Mouse (Mus musculus) urinary bladder, postnatal 0 days (tissue): ENCODE data around the gene Cnrip1. TPM values are rescaled to one million over a fixed set of nuclear protein-coding genes. Genes with fewer than 3 reads are reported as not detected.

Source experiments
- polyA plus RNA-seq: library from polyadenylated mRNA; unstranded; fragments of >200 nt; fragmentation: Nextera tagmentation; extraction: Ambion mirVana; gene quantifications from 2 replicates; pipeline ENCODE4 v1.2.1, GENCODE M21; 2015

The Cnrip1 gene
- 21.2 and 21.6 TPM in 2 replicates for polyA plus RNA-seq

DNA sequence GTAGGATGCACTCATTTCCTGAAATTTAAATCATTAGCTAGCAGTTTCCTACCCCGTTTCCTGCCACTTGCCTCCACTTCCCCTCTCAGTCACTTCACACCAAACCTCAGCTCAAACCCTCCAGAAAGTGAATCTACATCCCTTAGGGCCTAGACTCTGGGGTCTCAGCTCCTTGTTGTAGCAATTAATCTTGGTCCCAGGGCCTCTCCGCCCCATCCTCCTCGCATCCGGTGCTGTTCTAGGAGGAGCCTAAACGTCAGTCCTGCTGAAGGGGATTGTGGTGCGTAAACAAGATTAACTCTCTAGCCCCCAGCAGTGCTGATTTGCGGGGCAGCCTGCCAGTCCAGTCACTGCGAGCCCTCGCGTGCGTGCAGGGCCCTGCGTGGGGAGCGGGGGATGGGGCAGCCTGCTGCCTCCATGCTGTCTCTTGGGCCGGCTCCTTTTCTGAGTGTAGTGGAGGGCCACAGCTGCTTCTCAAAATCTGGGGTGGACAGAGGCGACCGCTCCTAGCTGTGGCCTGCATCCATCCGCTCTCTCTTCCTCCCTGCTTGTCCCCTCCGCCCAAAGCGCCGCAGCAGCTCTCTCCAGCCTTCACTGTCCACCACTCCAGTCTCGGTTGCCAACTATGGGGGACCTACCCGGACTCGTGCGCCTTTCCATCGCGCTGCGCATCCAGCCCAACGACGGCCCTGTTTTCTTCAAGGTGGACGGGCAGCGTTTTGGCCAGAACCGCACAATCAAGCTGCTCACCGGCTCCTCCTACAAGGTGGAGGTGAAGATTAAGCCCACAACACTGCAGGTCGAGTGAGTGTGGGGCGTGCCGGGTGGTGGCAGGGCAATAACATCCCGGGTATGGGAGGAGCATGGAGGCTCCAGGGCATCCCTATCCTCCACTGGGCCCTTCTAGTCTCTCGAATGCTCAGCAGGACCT, at the start of gene Cnrip1, which contains the start of gene Plek:
TSS of gene Cnrip1 (plus strand) at position 42 of the 931 bp plus-strand sequence.
TSS of gene Plek (minus strand) at position 837 of the 931 bp plus-strand sequence.

Other genes starting within 250 kb of the Cnrip1 start
- gene Fbxo48, start 100.2 kb upstream of the Cnrip1 start, polyA plus RNA-seq = 0.48 TPM in 2 replicates
- gene Plek, start 795 bp downstream of the Cnrip1 start, polyA plus RNA-seq = 3.7 and 21.4 TPM in 2 replicates
- 77.3 and 96.3 TPM in 2 replicates for gene Ppp3r1, start 107.7 kb downstream of the Cnrip1 start, polyA plus RNA-seq
- gene Wdr92, start 130.5 kb downstream of the Cnrip1 start, polyA plus RNA-seq = 11.5 and 11.6 TPM in 2 replicates
- gene Pno1, start 160.0 kb downstream of the Cnrip1 start, polyA plus RNA-seq = 56.8 and 63.4 TPM in 2 replicates
- gene C1d, start 206.0 kb downstream of the Cnrip1 start, polyA plus RNA-seq = 88.0 and 102 TPM in 2 replicates